Mouse (Mus musculus) ZHBTc4 (cell line): ENCODE data around the gene Hcrt.

Experiments
- DNase-seq: peaks from one replicate; pipeline ENCODE4 v3.0.0-alpha.2; 2011; ENCODE audit warnings: low read depth, low spot score

Gene Hcrt

DNA sequence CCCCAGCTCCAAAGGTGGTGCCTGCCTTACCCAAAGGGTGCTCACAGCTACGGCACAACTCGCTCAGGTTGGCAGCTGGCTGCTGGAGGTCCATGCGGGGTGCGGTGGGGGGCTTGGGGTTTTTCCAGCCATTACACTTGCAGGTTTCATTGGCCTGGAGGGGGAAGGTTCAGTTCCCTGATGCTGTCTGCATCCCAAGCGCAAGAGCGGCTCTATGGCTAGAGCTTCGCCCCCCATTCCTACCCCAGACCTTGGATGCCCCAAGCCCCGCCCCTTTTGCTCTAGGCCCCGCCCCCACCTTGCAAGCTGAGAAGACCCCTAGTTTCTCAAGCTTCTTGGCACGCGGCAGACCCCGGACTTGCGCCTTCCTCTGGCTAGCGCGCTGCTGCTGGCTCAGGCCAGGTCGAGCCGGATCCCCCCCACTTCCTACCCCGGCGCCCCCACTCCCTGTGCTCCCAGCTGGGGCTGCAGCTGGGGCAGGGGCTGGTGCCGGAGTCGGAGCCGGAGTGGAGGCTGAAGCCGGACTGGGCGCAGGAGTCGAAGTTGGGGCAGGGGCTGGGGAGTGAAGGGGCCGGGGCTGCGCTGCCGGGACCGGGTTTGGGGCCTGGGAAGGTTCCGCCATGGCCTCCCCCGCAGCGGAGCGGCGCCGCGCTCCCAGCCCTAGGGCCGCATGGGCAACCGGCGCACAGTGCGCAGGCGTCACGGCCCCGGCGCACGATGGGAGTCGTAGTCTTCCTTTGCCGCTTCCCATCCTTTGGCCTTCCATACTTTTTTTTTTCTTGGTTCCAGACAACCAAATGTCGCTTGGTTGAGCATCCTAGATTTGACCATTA lies 50.7 kb downstream of the Hcrt start, which contains the start of gene Kat2a:
TSS of gene Kat2a (minus strand) at position 683 of the 833 bp plus-strand sequence.
- DNase-seq = peak; percentile 93
